Mouse (Mus musculus) C2C12 (cell line): ENCODE measurements at regions not wholly inside any gene's neighbourhood (a gene's known extent, or its start where the extent isn't known, plus 50 kb on each side); places are given as distances from the start of the nearest gene placed in this dataset.

ENCODE experiments used
- CTCF ChIP-seq: IDR thresholded peaks from one replicate; pipeline ENCODE4 v1.5.1; 2011; ENCODE audit not compliant: control insufficient read depth, insufficient read depth, insufficient read length
- USF1 ChIP-seq: IDR thresholded peaks from one replicate; pipeline ENCODE4 v1.6.1; 2011; ENCODE audit warnings: low read depth, mild to moderate bottlenecking, control low read depth, moderate library complexity

DNA sequence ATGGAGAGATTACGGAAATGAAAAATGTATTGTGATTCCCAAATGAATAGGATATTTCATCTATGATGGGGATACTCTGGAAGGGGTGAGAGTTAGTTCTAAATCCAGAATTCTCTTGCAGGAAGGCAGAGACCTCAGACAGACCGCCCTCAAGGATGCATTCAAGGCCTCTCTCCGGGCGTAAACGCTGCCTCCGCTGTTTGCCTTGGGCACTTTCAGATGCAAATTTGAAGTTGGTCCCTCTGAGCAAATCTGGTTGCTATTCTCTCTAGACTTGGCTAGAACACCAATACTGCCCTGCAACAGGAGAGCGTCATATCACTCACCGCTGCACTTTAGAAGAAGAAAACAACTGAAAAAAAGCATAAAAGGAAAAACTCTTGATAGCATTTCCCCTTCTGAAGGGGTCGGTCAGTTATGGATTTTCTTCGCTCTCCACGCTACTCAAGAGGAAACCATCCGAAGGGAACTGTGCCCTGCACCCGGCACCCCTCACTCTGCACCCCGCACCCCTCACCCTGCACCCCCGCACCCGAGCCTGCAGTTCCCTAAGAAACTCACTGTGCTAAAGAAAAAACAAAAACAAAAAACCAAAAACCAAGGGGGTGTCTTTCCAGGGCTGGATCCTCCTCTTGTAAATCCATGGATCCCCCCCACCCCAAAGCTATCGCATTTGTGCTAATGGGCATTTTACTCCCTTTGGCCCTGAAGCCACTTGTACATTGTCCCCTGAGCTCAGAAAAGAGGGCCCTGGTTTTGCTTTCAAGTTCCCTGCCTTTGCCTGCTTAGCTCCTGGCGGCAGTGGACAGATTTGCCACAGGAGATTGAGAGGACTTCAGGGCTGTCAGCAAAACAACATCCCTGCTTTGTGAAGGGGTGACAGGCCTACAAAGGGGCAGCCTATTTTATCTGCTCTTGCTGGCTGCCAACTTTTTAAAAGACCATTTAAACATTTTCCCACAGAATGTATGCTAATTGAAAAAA is 99.9 kb upstream of the Mark1 start:
- TF ChIP-seq USF1 (no peak), CTCF (no peak)
